Mouse (Mus musculus): ENCODE measurements around the gene Dock9. TPM values are rescaled to one million over a fixed set of nuclear protein-coding genes. Genes with fewer than 3 reads are reported as not detected.
A peak's percentile ranks its signal among the peaks of the same experiment; 100 is the strongest.
"Not testable (repeated sequence)": the region's sequence is repeated elsewhere in the genome, so short reads cannot be mapped to it uniquely, and the experiment has no call there.

Dock9 gene
- polyA plus RNA-seq, 1 experiment from 2014 or later, result 13.6 TPM

- H3K36me3 ChIP-seq (ENCODE audit: control insufficient read depth, insufficient read depth, low read length), result no peaks in the 10 kb centered on the region
- H3K4me2 ChIP-seq (ENCODE audit: low read depth, low read length), result peak overlapping the region; percentile 35; the same call in 1 of the 2 replicates
- H3K4me1 ChIP-seq (ENCODE audit: control insufficient read depth, insufficient read depth, low read length), result peaks cover 18% of the 10 kb centered on the region
- H3K9me3 ChIP-seq (ENCODE audit: control insufficient read depth, low read length), result no peaks in the 10 kb centered on the region
- H3K27ac ChIP-seq (ENCODE audit: low read length), result peak overlapping the region; percentile 48; the same call in 1 of the 2 replicates
- peak; percentile 39; the same call in 1 of the 2 replicates for ATAC-seq
- no peaks in the 10 kb centered on the region for H3K27me3 ChIP-seq (replicated peaks; ENCODE audit: control insufficient read depth, insufficient read depth, low read length)
- WGBS, result 28% methylated on average over 8 of the region's 8 CpGs
- no peak overlapping the region for H3K9ac ChIP-seq (ENCODE audit: low read depth, low read length)
- peak overlapping the region; percentile 14; the same call in 1 of the 2 replicates for H3K4me3 ChIP-seq (ENCODE audit: low read length)
Observed at GRCm38 (mm10) chr14:121732196-121732595, 65.4 kb downstream of the Dock9 start.

GRCm38 (mm10) chr14:121731688-121732168, 65.9 kb downstream of the Dock9 start:
- H3K27me3 ChIP-seq (replicated peaks; ENCODE audit: control insufficient read depth, insufficient read depth, low read length), result no peaks in the 10 kb centered on the region
- no peaks in the 10 kb centered on the region for H3K36me3 ChIP-seq (ENCODE audit: control insufficient read depth, insufficient read depth, low read length)
- H3K9ac ChIP-seq (ENCODE audit: low read depth, low read length), result no peak overlapping the region
- no peak overlapping the region for H3K27ac ChIP-seq (ENCODE audit: low read length)
- H3K4me3 ChIP-seq (ENCODE audit: low read length), result peak overlapping the region; percentile 14; the same call in 1 of the 2 replicates
- H3K9me3 ChIP-seq (ENCODE audit: control insufficient read depth, low read length), result no peaks in the 10 kb centered on the region
- peak overlapping the region; percentile 35; the same call in 1 of the 2 replicates for H3K4me2 ChIP-seq (ENCODE audit: low read depth, low read length)
- H3K4me1 ChIP-seq (ENCODE audit: control insufficient read depth, insufficient read depth, low read length), result peaks cover 18% of the 10 kb centered on the region
- WGBS, result 30% methylated on average over 6 of the region's 6 CpGs
- ATAC-seq, result peak; percentile 94

GRCm38 (mm10) chr14:121730966-121731365, 66.7 kb downstream of the Dock9 start:
- no peak overlapping the region for H3K4me2 ChIP-seq (ENCODE audit: low read depth, low read length)
- 56% methylated on average over 3 of the region's 3 CpGs for WGBS
- peaks cover 18% of the 10 kb centered on the region for H3K4me1 ChIP-seq (ENCODE audit: control insufficient read depth, insufficient read depth, low read length)
- no peaks in the 10 kb centered on the region for H3K27me3 ChIP-seq (replicated peaks; ENCODE audit: control insufficient read depth, insufficient read depth, low read length)
- H3K36me3 ChIP-seq (ENCODE audit: control insufficient read depth, insufficient read depth, low read length), result no peaks in the 10 kb centered on the region
- ATAC-seq, result peak; percentile 32; the same call in 1 of the 2 replicates
- no peak overlapping the region; the same call in 1 of the 2 replicates for H3K27ac ChIP-seq (ENCODE audit: low read length)
- H3K4me3 ChIP-seq (ENCODE audit: low read length), result no peak overlapping the region
- no peaks in the 10 kb centered on the region for H3K9me3 ChIP-seq (ENCODE audit: control insufficient read depth, low read length)
- H3K9ac ChIP-seq (ENCODE audit: low read depth, low read length), result no peak overlapping the region

- ATAC-seq, result no peak
- WGBS, result 74% methylated on average over 8 of the region's 8 CpGs
- no peak overlapping the region for H3K4me3 ChIP-seq (ENCODE audit: low read length)
Observed at GRCm38 (mm10) chr14:121727996-121728395, 69.6 kb downstream of the Dock9 start.

GRCm38 (mm10) chr14:121724501-121724900, 73.1 kb downstream of the Dock9 start:
- H3K9ac ChIP-seq (ENCODE audit: low read depth, low read length), result no peak overlapping the region
- H3K27ac ChIP-seq (ENCODE audit: low read length), result no peak overlapping the region
- H3K4me3 ChIP-seq (ENCODE audit: low read length), result no peak overlapping the region
- H3K4me1 ChIP-seq (ENCODE audit: control insufficient read depth, insufficient read depth, low read length), result peaks cover 5% of the 10 kb centered on the region; the same call in 1 of the 2 replicates
- no peak for ATAC-seq
- 85% methylated on average over 8 of the region's 8 CpGs for WGBS
- H3K36me3 ChIP-seq (ENCODE audit: control insufficient read depth, insufficient read depth, low read length), result no peaks in the 10 kb centered on the region; the same call in 1 of the 2 replicates
- H3K9me3 ChIP-seq (ENCODE audit: control insufficient read depth, low read length), result no peaks in the 10 kb centered on the region
- H3K4me2 ChIP-seq (ENCODE audit: low read depth, low read length), result no peak overlapping the region
- H3K27me3 ChIP-seq (replicated peaks; ENCODE audit: control insufficient read depth, insufficient read depth, low read length), result no peaks in the 10 kb centered on the region

More at GRCm38 (mm10) chr14:121727996-121728395, 69.6 kb downstream of the Dock9 start:
- Histone ChIP-seq H3K9ac (ENCODE audit: low read depth, low read length) (no peak overlapping the region), H3K4me2 (ENCODE audit: low read depth, low read length) (no peak overlapping the region), H3K27ac (ENCODE audit: low read length) (no peak overlapping the region), H3K4me1 (ENCODE audit: control insufficient read depth, insufficient read depth, low read length) (peaks cover 12% of the 10 kb centered on the region), H3K36me3 (ENCODE audit: control insufficient read depth, insufficient read depth, low read length) (no peaks in the 10 kb centered on the region), H3K9me3 (ENCODE audit: control insufficient read depth, low read length) (no peaks in the 10 kb centered on the region), H3K27me3 (replicated peaks; ENCODE audit: control insufficient read depth, insufficient read depth, low read length) (no peaks in the 10 kb centered on the region)

GRCm38 (mm10) chr14:121722774-121723173, 74.9 kb downstream of the Dock9 start:
- ATAC-seq, result peak; percentile 18; the same call in 1 of the 2 replicates
- no peak overlapping the region for H3K4me2 ChIP-seq (ENCODE audit: low read depth, low read length)
- no peaks in the 10 kb centered on the region for H3K9me3 ChIP-seq (ENCODE audit: control insufficient read depth, low read length)
- WGBS, result 31% methylated on average over 8 of the region's 8 CpGs
- no peak overlapping the region for H3K4me3 ChIP-seq (ENCODE audit: low read length)
- H3K27ac ChIP-seq (ENCODE audit: low read length), result no peak overlapping the region
- H3K27me3 ChIP-seq (replicated peaks; ENCODE audit: control insufficient read depth, insufficient read depth, low read length), result no peaks in the 10 kb centered on the region
- no peak overlapping the region for H3K9ac ChIP-seq (ENCODE audit: low read depth, low read length)
- no peaks in the 10 kb centered on the region; the same call in 1 of the 2 replicates for H3K36me3 ChIP-seq (ENCODE audit: control insufficient read depth, insufficient read depth, low read length)
- peaks cover 5% of the 10 kb centered on the region; the same call in 1 of the 2 replicates for H3K4me1 ChIP-seq (ENCODE audit: control insufficient read depth, insufficient read depth, low read length)

- no peak overlapping the region for H3K4me3 ChIP-seq (ENCODE audit: low read length)
- no peaks in the 10 kb centered on the region for H3K27me3 ChIP-seq (replicated peaks; ENCODE audit: control insufficient read depth, insufficient read depth, low read length)
- H3K9ac ChIP-seq (ENCODE audit: low read depth, low read length), result no peak overlapping the region
- H3K27ac ChIP-seq (ENCODE audit: low read length), result no peak overlapping the region
- no peak for ATAC-seq
- peaks cover 5% of the 10 kb centered on the region; the same call in 1 of the 2 replicates for H3K4me1 ChIP-seq (ENCODE audit: control insufficient read depth, insufficient read depth, low read length)
- no peaks in the 10 kb centered on the region; the same call in 1 of the 2 replicates for H3K36me3 ChIP-seq (ENCODE audit: control insufficient read depth, insufficient read depth, low read length)
- H3K4me2 ChIP-seq (ENCODE audit: low read depth, low read length), result no peak overlapping the region
- no peaks in the 10 kb centered on the region for H3K9me3 ChIP-seq (ENCODE audit: control insufficient read depth, low read length)
- 51% methylated on average over 5 of the region's 5 CpGs for WGBS
Observed at GRCm38 (mm10) chr14:121721431-121721830, 76.2 kb downstream of the Dock9 start.

GRCm38 (mm10) chr14:121719638-121720601, 77.7 kb downstream of the Dock9 start:
- no peak for ATAC-seq
- no peak overlapping the region for H3K27ac ChIP-seq (ENCODE audit: low read length)
- no peak overlapping the region for H3K9ac ChIP-seq (ENCODE audit: low read depth, low read length)
- H3K27me3 ChIP-seq (replicated peaks; ENCODE audit: control insufficient read depth, insufficient read depth, low read length), result no peaks in the 10 kb centered on the region
- H3K9me3 ChIP-seq (ENCODE audit: control insufficient read depth, low read length), result no peaks in the 10 kb centered on the region
- H3K4me2 ChIP-seq (ENCODE audit: low read depth, low read length), result no peak overlapping the region
- 72% methylated on average over 9 of the region's 9 CpGs for WGBS
- no peaks in the 10 kb centered on the region; the same call in 1 of the 2 replicates for H3K36me3 ChIP-seq (ENCODE audit: control insufficient read depth, insufficient read depth, low read length)
- H3K4me1 ChIP-seq (ENCODE audit: control insufficient read depth, insufficient read depth, low read length), result peaks cover 5% of the 10 kb centered on the region; the same call in 1 of the 2 replicates
- H3K4me3 ChIP-seq (ENCODE audit: low read length), result no peak overlapping the region

GRCm38 (mm10) chr14:121714799-121715198, 82.8 kb downstream of the Dock9 start:
- H3K9ac ChIP-seq (ENCODE audit: low read depth, low read length); H3K4me3 ChIP-seq (ENCODE audit: low read length); H3K4me2 ChIP-seq (ENCODE audit: low read depth, low read length); H3K27me3 ChIP-seq (replicated peaks; ENCODE audit: control insufficient read depth, insufficient read depth, low read length); H3K36me3 ChIP-seq (ENCODE audit: control insufficient read depth, insufficient read depth, low read length); ATAC-seq; H3K27ac ChIP-seq (ENCODE audit: low read length); H3K9me3 ChIP-seq (ENCODE audit: control insufficient read depth, low read length): not testable (repeated sequence)
- H3K4me1 ChIP-seq (ENCODE audit: control insufficient read depth, insufficient read depth, low read length), result peaks cover 22% of the 10 kb centered on the region
- 91% methylated on average over 3 of the region's 3 CpGs for WGBS
